Mouse (Mus musculus) left cerebral cortex, postnatal 10 days (tissue): ENCODE results near the gene Hmcn1. TPM values are rescaled to one million over a fixed set of nuclear protein-coding genes. Genes with fewer than 3 reads are reported as not detected.

Experiments
- DNase-seq, 2 experiments: peaks; one replicate each; pipeline ENCODE4 v3.0.0; 2021 to 2022; ENCODE audit warnings: low spot score in 2 of 2, mixed read lengths in 1 of 2; ENCODE audit errors: extremely low spot score in 1 of 2
- intact Hi-C: fragments of 180-260 bp; cut with DNase I; formaldehyde crosslinking; loops from one replicate; pipeline ENCODE4 v1.15.1; 2025
- total RNA-seq, 2 experiments: library from RNA; stranded (reverse); gene quantifications; 2 replicates each; pipeline ENCODE4 v1.2.3; 2021

Hmcn1 gene
- total RNA-seq, 2 experiments from 2014 or later: 6.2 to 7.2 TPM

- intact Hi-C loops: no loop called here
- no peak for DNase-seq
Measured at GRCm38 (mm10) chr1:150813381-150813780, 179.9 kb downstream of the Hmcn1 start.

- DNase-seq: no peak
- intact Hi-C loops: no loop called here
Measured at GRCm38 (mm10) chr1:150806864-150807263, 186.4 kb downstream of the Hmcn1 start.

GRCm38 (mm10) chr1:150805466-150805865, 187.8 kb downstream of the Hmcn1 start:
- intact Hi-C loops: no loop called here
- DNase-seq: no peak

GRCm38 (mm10) chr1:150804235-150805099, 188.8 kb downstream of the Hmcn1 start:
- intact Hi-C loops: no loop called here
- no peak for DNase-seq

GRCm38 (mm10) chr1:150802642-150803041, 190.6 kb downstream of the Hmcn1 start:
- intact Hi-C loops: no loop called here
- DNase-seq: no peak

GRCm38 (mm10) chr1:150800611-150801263, 192.5 kb downstream of the Hmcn1 start:
- no peak for DNase-seq
- intact Hi-C loops: no loop called here

- intact Hi-C loops: no loop called here
- DNase-seq: no peak
Measured at GRCm38 (mm10) chr1:150798651-150799050, 194.6 kb downstream of the Hmcn1 start.

GRCm38 (mm10) chr1:150786746-150787145, 206.5 kb downstream of the Hmcn1 start:
- DNase-seq: no peak
- intact Hi-C loops: loop anchor here (10.0 kb wide), 1 partner anchor 218 kb away; no protein-coding TSS in a partner anchor

- no peak for DNase-seq
- intact Hi-C loops: loop anchor here (10.0 kb wide), 1 partner anchor 222 kb away; no protein-coding TSS in a partner anchor
Measured at GRCm38 (mm10) chr1:150783070-150783842, 210.0 kb downstream of the Hmcn1 start.

- intact Hi-C loops: loop anchor here (10.0 kb wide), 1 partner anchor 225 kb away; no protein-coding TSS in a partner anchor
- DNase-seq: no peak
Measured at GRCm38 (mm10) chr1:150779902-150780301, 213.3 kb downstream of the Hmcn1 start.

- DNase-seq: no peak
- intact Hi-C loops: no loop called here
Measured at GRCm38 (mm10) chr1:150776741-150777140, 216.5 kb downstream of the Hmcn1 start.

- DNase-seq: peak; percentile 51 to 63
- intact Hi-C loops: no loop called here
Measured at GRCm38 (mm10) chr1:150775742-150776141, 217.5 kb downstream of the Hmcn1 start.

GRCm38 (mm10) chr1:150772958-150773357, 220.3 kb downstream of the Hmcn1 start:
- no peak for DNase-seq
- intact Hi-C loops: no loop called here

- DNase-seq: no peak
- intact Hi-C loops: no loop called here
Measured at GRCm38 (mm10) chr1:150770948-150771521, 222.2 kb downstream of the Hmcn1 start.

GRCm38 (mm10) chr1:150769836-150770235, 223.4 kb downstream of the Hmcn1 start:
- intact Hi-C loops: no loop called here
- DNase-seq: no peak

- no peak for DNase-seq
Measured at GRCm38 (mm10) chr1:150761678-150762077, 231.6 kb downstream of the Hmcn1 start.

GRCm38 (mm10) chr1:150760801-150761331, 232.4 kb downstream of the Hmcn1 start:
- intact Hi-C loops: no loop called here
- DNase-seq: no peak

More at GRCm38 (mm10) chr1:150761678-150762077, 231.6 kb downstream of the Hmcn1 start:
- intact Hi-C loops: no loop called here

GRCm38 (mm10) chr1:150759476-150760079, 233.7 kb downstream of the Hmcn1 start:
- peak in 1 of 2 experiments; percentile 40 for DNase-seq
- intact Hi-C loops: no loop called here
